Mouse (Mus musculus): ENCODE data around the gene Abcc2. TPM values are rescaled to one million over a fixed set of nuclear protein-coding genes. Genes with fewer than 3 reads are reported as not detected.

Abcc2 gene
- polyA plus RNA-seq, 1 experiment from 2014 or later = 0.26 TPM

GRCm38 (mm10) chr19:43792537-43792936 is 10.5 kb downstream of the Abcc2 start:
- no peaks in the 10 kb centered on the region for H3K4me1 ChIP-seq
- no peak overlapping the region for H3K27ac ChIP-seq
- WGBS = 94% methylated on average over 4 of the region's 4 CpGs
- no peak overlapping the region for H3K4me3 ChIP-seq
- H3K27me3 ChIP-seq (ENCODE audit: low read depth, poor library complexity, severe bottlenecking) = no peaks in the 10 kb centered on the region
- no peaks in the 10 kb centered on the region for H3K36me3 ChIP-seq
- no peaks in the 10 kb centered on the region for H3K9me3 ChIP-seq (replicated peaks)
- DNase-seq (ENCODE audit: low spot score) = no peak

- WGBS = 85% methylated on average over 1 of the region's 1 CpGs
- H3K4me1 ChIP-seq = no peaks in the 10 kb centered on the region
- H3K4me3 ChIP-seq = no peak overlapping the region
- H3K9me3 ChIP-seq (replicated peaks) = no peaks in the 10 kb centered on the region
- no peaks in the 10 kb centered on the region for H3K36me3 ChIP-seq
- no peak overlapping the region for H3K27ac ChIP-seq
- DNase-seq (ENCODE audit: low spot score) = no peak
- no peaks in the 10 kb centered on the region for H3K27me3 ChIP-seq (ENCODE audit: low read depth, poor library complexity, severe bottlenecking)
Measured at GRCm38 (mm10) chr19:43793951-43794350, 12.0 kb downstream of the Abcc2 start.

- H3K36me3 ChIP-seq = no peaks in the 10 kb centered on the region
- no peaks in the 10 kb centered on the region for H3K9me3 ChIP-seq (replicated peaks)
- no peaks in the 10 kb centered on the region for H3K4me1 ChIP-seq
- DNase-seq (ENCODE audit: low spot score) = no peak
- H3K4me3 ChIP-seq = no peak overlapping the region
- 89% methylated on average over 8 of the region's 8 CpGs for WGBS
- H3K27ac ChIP-seq = no peak overlapping the region
- H3K27me3 ChIP-seq (ENCODE audit: low read depth, poor library complexity, severe bottlenecking) = no peaks in the 10 kb centered on the region
Measured at GRCm38 (mm10) chr19:43795511-43795910, 13.5 kb downstream of the Abcc2 start.

GRCm38 (mm10) chr19:43797216-43797615 is 15.2 kb downstream of the Abcc2 start:
- no peaks in the 10 kb centered on the region for H3K36me3 ChIP-seq
- H3K27ac ChIP-seq = no peak overlapping the region
- H3K27me3 ChIP-seq (ENCODE audit: low read depth, poor library complexity, severe bottlenecking) = no peaks in the 10 kb centered on the region
- no peak for DNase-seq (ENCODE audit: low spot score)
- no peaks in the 10 kb centered on the region for H3K9me3 ChIP-seq (replicated peaks)
- no peaks in the 10 kb centered on the region for H3K4me1 ChIP-seq
- H3K4me3 ChIP-seq = no peak overlapping the region
- 82% methylated on average over 5 of the region's 5 CpGs for WGBS

- no peaks in the 10 kb centered on the region for H3K27me3 ChIP-seq (ENCODE audit: low read depth, poor library complexity, severe bottlenecking)
- H3K4me3 ChIP-seq = no peak overlapping the region
- WGBS = 85% methylated on average over 9 of the region's 9 CpGs
- H3K4me1 ChIP-seq = no peaks in the 10 kb centered on the region
- no peak overlapping the region for H3K27ac ChIP-seq
- no peaks in the 10 kb centered on the region for H3K9me3 ChIP-seq (replicated peaks)
- DNase-seq (ENCODE audit: low spot score) = no peak
- no peaks in the 10 kb centered on the region for H3K36me3 ChIP-seq
Measured at GRCm38 (mm10) chr19:43801427-43802051, 19.5 kb downstream of the Abcc2 start.

GRCm38 (mm10) chr19:43803866-43804265 is 21.9 kb downstream of the Abcc2 start:
- WGBS = 89% methylated on average over 10 of the region's 10 CpGs

GRCm38 (mm10) chr19:43809331-43809730 is 27.3 kb downstream of the Abcc2 start:
- Histone ChIP-seq H3K27ac (no peak overlapping the region), H3K4me1 (no peaks in the 10 kb centered on the region), H3K27me3 (ENCODE audit: low read depth, poor library complexity, severe bottlenecking) (no peaks in the 10 kb centered on the region), H3K36me3 (no peaks in the 10 kb centered on the region), H3K4me3 (no peak overlapping the region), H3K9me3 (replicated peaks) (no peaks in the 10 kb centered on the region)
- no peak for DNase-seq (ENCODE audit: low spot score)
- 46% methylated on average over 4 of the region's 4 CpGs for WGBS

More at GRCm38 (mm10) chr19:43803866-43804265, 21.9 kb downstream of the Abcc2 start:
- Histone ChIP-seq H3K4me1 (no peaks in the 10 kb centered on the region), H3K9me3 (replicated peaks) (no peaks in the 10 kb centered on the region), H3K4me3 (no peak overlapping the region), H3K27ac (no peak overlapping the region), H3K27me3 (ENCODE audit: low read depth, poor library complexity, severe bottlenecking) (no peaks in the 10 kb centered on the region), H3K36me3 (no peaks in the 10 kb centered on the region)
- DNase-seq (ENCODE audit: low spot score) = no peak

GRCm38 (mm10) chr19:43811419-43811818 is 29.4 kb downstream of the Abcc2 start:
- Histone ChIP-seq H3K27me3 (ENCODE audit: low read depth, poor library complexity, severe bottlenecking) (no peaks in the 10 kb centered on the region), H3K4me3 (no peak overlapping the region), H3K36me3 (no peaks in the 10 kb centered on the region), H3K9me3 (replicated peaks) (no peaks in the 10 kb centered on the region), H3K4me1 (no peaks in the 10 kb centered on the region), H3K27ac (no peak overlapping the region)
- DNase-seq (ENCODE audit: low spot score) = no peak
- 94% methylated on average over 4 of the region's 4 CpGs for WGBS

GRCm38 (mm10) chr19:43813315-43813714 is 31.3 kb downstream of the Abcc2 start:
- DNase-seq (ENCODE audit: low spot score) = no peak
- H3K36me3 ChIP-seq = no peaks in the 10 kb centered on the region
- WGBS = 87% methylated on average over 10 of the region's 10 CpGs
- no peaks in the 10 kb centered on the region for H3K4me1 ChIP-seq
- no peaks in the 10 kb centered on the region for H3K9me3 ChIP-seq (replicated peaks)
- H3K27ac ChIP-seq = no peak overlapping the region
- no peaks in the 10 kb centered on the region for H3K27me3 ChIP-seq (ENCODE audit: low read depth, poor library complexity, severe bottlenecking)
- H3K4me3 ChIP-seq = no peak overlapping the region

GRCm38 (mm10) chr19:43815661-43816414 is 33.8 kb downstream of the Abcc2 start:
- H3K27ac ChIP-seq = no peak overlapping the region
- H3K4me3 ChIP-seq = no peak overlapping the region
- 80% methylated on average over 14 of the region's 14 CpGs for whole genome bisulfite sequencing
- no peaks in the 10 kb centered on the region for H3K36me3 ChIP-seq
- DNase-seq (ENCODE audit: low spot score) = no peak
- no peaks in the 10 kb centered on the region for H3K4me1 ChIP-seq
- no peaks in the 10 kb centered on the region for H3K27me3 ChIP-seq (ENCODE audit: low read depth, poor library complexity, severe bottlenecking)
- no peaks in the 10 kb centered on the region for H3K9me3 ChIP-seq (replicated peaks)

GRCm38 (mm10) chr19:43826855-43827254 is 44.9 kb downstream of the Abcc2 start:
- no peaks in the 10 kb centered on the region for H3K36me3 ChIP-seq

GRCm38 (mm10) chr19:43832425-43833069 is 50.6 kb downstream of the Abcc2 start:
- Histone ChIP-seq H3K27ac (no peak overlapping the region), H3K4me1 (peaks cover 4% of the 10 kb centered on the region), H3K36me3 (no peaks in the 10 kb centered on the region), H3K4me3 (no peak overlapping the region), H3K27me3 (ENCODE audit: low read depth, poor library complexity, severe bottlenecking) (no peaks in the 10 kb centered on the region; the same call in 1 of the 2 replicates), H3K9me3 (replicated peaks) (no peaks in the 10 kb centered on the region)
- DNase-seq (ENCODE audit: low spot score) = peak; percentile 78
- 35% methylated on average over 21 of the region's 21 CpGs for WGBS

More at GRCm38 (mm10) chr19:43826855-43827254, 44.9 kb downstream of the Abcc2 start:
- H3K27ac ChIP-seq = no peak overlapping the region
- 85% methylated on average over 8 of the region's 8 CpGs for WGBS
- no peaks in the 10 kb centered on the region for H3K27me3 ChIP-seq (ENCODE audit: low read depth, poor library complexity, severe bottlenecking)
- H3K4me1 ChIP-seq = no peaks in the 10 kb centered on the region; the same call in 1 of the 2 replicates
- DNase-seq (ENCODE audit: low spot score) = no peak
- no peak overlapping the region for H3K4me3 ChIP-seq
- H3K9me3 ChIP-seq (replicated peaks) = no peaks in the 10 kb centered on the region

- Histone ChIP-seq H3K27ac (no peak overlapping the region), H3K4me3 (no peak overlapping the region), H3K9me3 (replicated peaks) (no peaks in the 10 kb centered on the region), H3K27me3 (ENCODE audit: low read depth, poor library complexity, severe bottlenecking) (no peaks in the 10 kb centered on the region), H3K4me1 (peaks cover 8% of the 10 kb centered on the region), H3K36me3 (peaks cover 37% of the 10 kb centered on the region)
- no peak for DNase-seq (ENCODE audit: low spot score)
- 87% methylated on average over 9 of the region's 9 CpGs for WGBS
Measured at GRCm38 (mm10) chr19:43843184-43843583, 61.2 kb downstream of the Abcc2 start.

Measured in limb, embryonic 10.5 days (tissue).